Mouse (Mus musculus) common myeloid progenitor, adult 5-6 weeks (primary cell): ENCODE measurements around the gene Vps11. TPM values are rescaled to one million over a fixed set of nuclear protein-coding genes. Genes with fewer than 3 reads are reported as not detected.
A peak's percentile ranks its signal among the peaks of the same experiment; 100 is the strongest.
"Not testable (repeated sequence)": the region's sequence is repeated elsewhere in the genome, so short reads cannot be mapped to it uniquely, and the experiment has no call there.

Source experiments
- ATAC-seq: replicated peaks from 2 replicates; pipeline ENCODE4 v1.8.0; 2016; ENCODE audit warnings: low read depth, mild to moderate bottlenecking, moderate TSS enrichment, inconsistent platforms; ENCODE audit not compliant: poor library complexity, severe bottlenecking
- total RNA-seq: library from RNA; stranded (forward); fragments of 200-1000, 187-1606 nt; gene quantifications from 2 replicates; pipeline ENCODE4 v1.2.3, GENCODE M21; 2017

Vps11 gene
- total RNA-seq, result 16.9 and 18.6 TPM in 2 replicates

- ATAC-seq, result peak; percentile 92
Measured at GRCm38 (mm10) chr9:44361190-44361917, at the start of gene Vps11. Gene Vps11 (minus strand): TSS chr9:44361670.

GRCm38 (mm10) chr9:44410647-44411336, 49.3 kb upstream of the Vps11 start:
- ATAC-seq, result no peak

- ATAC-seq, result not testable (repeated sequence)
Measured at GRCm38 (mm10) chr9:44408693-44409092, 47.2 kb upstream of the Vps11 start.

GRCm38 (mm10) chr9:44407752-44408097, 46.3 kb upstream of the Vps11 start:
- ATAC-seq, result no peak

- peak; percentile 88 for ATAC-seq
Measured at GRCm38 (mm10) chr9:44406906-44407751, 45.7 kb upstream of the Vps11 start, which contains the start of the genes Rps25 and Trappc4. Gene Rps25 (plus strand): TSS chr9:44407139. Gene Trappc4 (minus strand): TSS chr9:44407600.

- no peak for ATAC-seq
Measured at GRCm38 (mm10) chr9:44405011-44405410, 43.5 kb upstream of the Vps11 start.

- ATAC-seq, result no peak
Measured at GRCm38 (mm10) chr9:44401081-44401480, 39.6 kb upstream of the Vps11 start.

- ATAC-seq, result no peak
Measured at GRCm38 (mm10) chr9:44399795-44400114, 38.3 kb upstream of the Vps11 start.

GRCm38 (mm10) chr9:44399114-44399794, 37.8 kb upstream of the Vps11 start:
- ATAC-seq, result no peak

- ATAC-seq, result no peak
Measured at GRCm38 (mm10) chr9:44398551-44398950, 37.1 kb upstream of the Vps11 start.

GRCm38 (mm10) chr9:44398087-44398486, 36.6 kb upstream of the Vps11 start:
- no peak for ATAC-seq

GRCm38 (mm10) chr9:44396684-44397411, 35.4 kb upstream of the Vps11 start, which contains the start of gene Slc37a4:
Gene Slc37a4 (plus strand): TSS chr9:44396852.
- ATAC-seq, result peak; percentile 98

GRCm38 (mm10) chr9:44391466-44391865, 30.0 kb upstream of the Vps11 start:
- peak; percentile 84 for ATAC-seq

- peak; percentile 83 for ATAC-seq
Measured at GRCm38 (mm10) chr9:44389273-44389672, 27.8 kb upstream of the Vps11 start.

GRCm38 (mm10) chr9:44387221-44387620, 25.8 kb upstream of the Vps11 start:
- no peak for ATAC-seq

- no peak for ATAC-seq
Measured at GRCm38 (mm10) chr9:44384596-44384995, 23.1 kb upstream of the Vps11 start.

GRCm38 (mm10) chr9:44379862-44380261, 18.4 kb upstream of the Vps11 start:
- no peak for ATAC-seq

- peak; percentile 96 for ATAC-seq
Measured at GRCm38 (mm10) chr9:44379054-44379834, 17.8 kb upstream of the Vps11 start, which contains the start of gene Hyou1. Gene Hyou1 (plus strand): TSS chr9:44379490.
